Mouse (Mus musculus) embryonic facial prominence, embryonic 10.5 days (tissue): Measurements from ENCODE around the gene Apol10b. TPM values are rescaled to one million over a fixed set of nuclear protein-coding genes. Genes with fewer than 3 reads are reported as not detected.
"Not testable (repeated sequence)": the region's sequence is repeated elsewhere in the genome, so short reads cannot be mapped to it uniquely, and the experiment has no call there.

Experiments
- DNase-seq: peaks from one replicate; pipeline ENCODE4 v3.0.0-alpha.2; 2017; ENCODE audit warnings: low spot score
- H3K27ac ChIP-seq: fragments of 300-500 bp; sonication (generic); replicated peaks from 2 replicates; pipeline ENCODE4 v1.5.1; 2016; ENCODE audit warnings: mild to moderate bottlenecking
- H3K27me3 ChIP-seq: fragments of 300-500 bp; sonication (generic); replicated peaks from 2 replicates; pipeline ENCODE4 v1.6.1; 2016; ENCODE audit warnings: low read depth, mild to moderate bottlenecking; ENCODE audit not compliant: poor library complexity, severe bottlenecking
- H3K36me3 ChIP-seq: fragments of 300-500 bp; sonication (generic); replicated peaks from 2 replicates; pipeline ENCODE4 v1.6.1; 2016; ENCODE audit warnings: mild to moderate bottlenecking, moderate library complexity
- H3K4me1 ChIP-seq: fragments of 300-500 bp; sonication (generic); 2 replicates; pipeline ENCODE4 v1.6.1; 2016
- H3K4me3 ChIP-seq: fragments of 300-500 bp; sonication (generic); 2 replicates; pipeline ENCODE4 v1.5.1; 2016; ENCODE audit warnings: mild to moderate bottlenecking, moderate library complexity
- H3K9me3 ChIP-seq: fragments of 300-500 bp; sonication (generic); 2 replicates; pipeline ENCODE4 v1.6.1; 2016; ENCODE audit warnings: mild to moderate bottlenecking
- WGBS: fragments of 180-500 bp; shearing (Covaris S2); methylation state at CpG from one replicate; pipeline ENCODE4 v1.1.7; 2016; 5-methylcytosine and 5-hydroxymethylcytosine counted together
- polyA plus RNA-seq: library from polyadenylated mRNA; unstranded; fragments of >200 nt; fragmentation: Nextera tagmentation; extraction: Ambion mirVana; gene quantifications from 2 replicates; pipeline ENCODE4 v1.2.1, GENCODE M21; 2016

Gene Apol10b
- polyA plus RNA-seq, 1 experiment from 2014 or later = 0.12 TPM

DNA sequence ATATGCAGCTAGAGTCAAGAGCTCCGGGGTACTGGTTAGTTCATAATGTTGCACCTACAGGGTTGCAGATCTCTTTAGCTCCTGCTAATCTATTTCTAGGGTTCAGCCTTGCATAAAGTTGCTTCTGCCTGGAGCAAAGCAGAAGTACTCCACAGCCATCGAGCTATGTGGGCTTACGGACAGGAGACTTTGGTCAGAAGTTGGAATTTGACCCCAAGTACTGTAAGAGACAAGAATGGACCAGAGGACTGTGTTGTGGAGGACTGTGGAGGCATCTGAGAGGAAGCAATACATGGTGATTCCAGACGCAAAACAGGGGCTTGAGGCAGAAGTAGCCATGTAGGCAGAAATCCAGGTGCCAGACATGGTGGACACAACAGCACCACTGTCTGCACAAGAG is 16.6 kb downstream of the Apol10b start:
- Histone ChIP-seq H3K4me1 (no peaks in the 10 kb centered on the region), H3K4me3 (no peak overlapping the region), H3K36me3 (no peaks in the 10 kb centered on the region), H3K27me3 (no peaks in the 10 kb centered on the region), H3K27ac (no peak overlapping the region), H3K9me3 (peaks cover 7% of the 10 kb centered on the region; the same call in 1 of the 2 replicates)
- no peak for DNase-seq
- WGBS = 91% methylated on average over 4 of the region's 4 CpGs

DNA sequence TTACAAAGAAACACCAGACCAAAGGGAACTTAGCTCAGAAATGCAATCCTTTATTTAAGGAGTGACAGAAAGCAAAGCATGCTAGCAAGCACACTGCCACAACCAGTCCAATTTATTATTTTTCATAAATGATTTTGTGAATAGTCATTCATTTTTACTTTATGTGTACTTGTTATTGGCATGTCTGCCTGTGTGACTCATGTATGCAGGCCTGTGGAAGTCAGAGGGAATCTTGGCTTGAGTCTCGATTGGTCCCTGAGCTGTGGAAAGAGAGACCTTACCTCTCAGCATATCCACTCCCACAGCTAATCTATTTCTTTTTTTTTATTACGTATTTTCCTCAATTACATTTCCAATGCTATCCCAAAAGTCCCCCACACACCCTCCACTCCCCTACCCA is 17.1 kb downstream of the Apol10b start:
- H3K9me3 ChIP-seq = peaks cover 6% of the 10 kb centered on the region; the same call in 1 of the 2 replicates
- H3K4me1 ChIP-seq = no peaks in the 10 kb centered on the region
- 91% methylated on average over 2 of the region's 2 CpGs for WGBS
- H3K27ac ChIP-seq = no peak overlapping the region
- no peaks in the 10 kb centered on the region for H3K36me3 ChIP-seq
- no peak overlapping the region for H3K4me3 ChIP-seq
- no peaks in the 10 kb centered on the region for H3K27me3 ChIP-seq
- no peak for DNase-seq

DNA sequence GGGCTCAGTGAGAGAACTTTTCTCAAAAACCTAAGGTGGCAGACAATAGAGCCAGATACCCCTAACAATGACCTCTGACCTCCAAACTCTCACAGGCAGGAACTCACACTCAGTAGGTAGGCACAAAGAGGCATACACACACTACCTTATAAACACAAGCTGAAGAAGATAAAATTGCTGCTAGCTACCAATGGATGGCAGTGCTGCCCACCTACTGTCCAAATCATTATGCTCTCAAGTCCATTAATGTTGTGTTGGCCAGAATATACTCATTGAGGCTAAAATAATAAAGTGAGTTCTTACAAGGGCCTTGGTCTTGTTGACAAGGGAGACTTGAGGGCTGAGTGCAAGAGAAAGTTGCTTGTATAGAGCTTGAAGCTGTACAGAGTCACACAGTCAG is 32.7 kb downstream of the Apol10b start:
- Histone ChIP-seq H3K4me1 (no peaks in the 10 kb centered on the region), H3K36me3 (no peaks in the 10 kb centered on the region), H3K27ac (no peak overlapping the region), H3K4me3 (no peak overlapping the region), H3K9me3 (no peaks in the 10 kb centered on the region), H3K27me3 (no peaks in the 10 kb centered on the region)
- no peak for DNase-seq

DNA sequence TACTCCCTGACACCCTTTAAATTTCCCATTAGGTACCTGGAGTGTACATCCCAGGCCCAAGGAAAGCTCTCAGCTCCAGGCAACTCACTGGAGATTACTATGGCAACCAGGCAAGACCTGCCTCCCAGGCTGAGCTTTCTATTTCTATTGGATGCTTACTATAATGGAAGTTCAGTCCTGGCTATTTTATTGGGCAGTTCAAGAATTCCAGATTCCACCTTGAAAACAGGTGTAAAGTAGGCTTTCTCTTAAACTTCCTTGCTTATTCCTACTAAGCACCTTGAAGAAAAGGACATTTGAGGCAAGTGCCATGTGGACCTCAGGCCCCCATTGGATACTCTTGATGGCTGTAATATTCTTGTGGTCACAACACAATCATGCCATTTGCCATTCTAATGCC is 34.1 kb downstream of the Apol10b start, which contains the start of gene 1700025B11Rik:
1700025B11Rik (minus strand) TSS at position 101 of the 400 bp plus-strand sequence.
- no peaks in the 10 kb centered on the region for H3K36me3 ChIP-seq
- H3K27ac ChIP-seq = no peak within 1 kb of the TSS
- no peaks in the 10 kb centered on the region for H3K9me3 ChIP-seq
- no peaks in the 10 kb centered on the region for H3K27me3 ChIP-seq
- no peaks in the 10 kb centered on the region for H3K4me1 ChIP-seq
- H3K4me3 ChIP-seq = no peak within 1 kb of the TSS
- no peak for DNase-seq

DNA sequence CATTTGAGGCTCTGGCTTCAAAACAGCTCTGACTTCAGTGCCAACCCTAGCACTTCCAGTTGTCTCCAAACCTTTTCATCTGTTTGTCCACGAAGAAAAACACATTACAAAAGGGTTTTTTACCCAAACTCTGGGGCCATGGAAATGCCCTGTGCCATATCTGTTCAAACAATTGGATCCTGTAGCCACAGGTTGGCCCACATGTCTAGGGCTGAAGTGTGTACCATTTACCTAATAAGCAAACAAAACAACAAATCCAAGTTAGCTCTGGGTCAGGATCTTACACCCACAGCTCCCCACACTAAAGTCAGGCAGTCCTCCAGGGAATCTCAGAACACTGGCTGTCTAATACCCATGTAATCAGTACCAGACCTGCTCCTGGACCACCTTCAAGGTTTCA is 56.7 kb downstream of the Apol10b start:
- H3K27me3 ChIP-seq, DNase-seq, H3K4me1 ChIP-seq, H3K36me3 ChIP-seq, H3K27ac ChIP-seq, H3K9me3 ChIP-seq, H3K4me3 ChIP-seq: not testable (repeated sequence)
- 34% methylated on average over 1 of the region's 1 CpGs for WGBS

Other genes starting within 250 kb of the Apol10b start
- not detected in 2 replicates for gene Apol7a, start 197.0 kb downstream of the Apol10b start, polyA plus RNA-seq
- gene Apol9a, start 185.0 kb downstream of the Apol10b start, polyA plus RNA-seq = not detected in 2 replicates
- gene Apol7b, start 148.6 kb downstream of the Apol10b start, polyA plus RNA-seq = not detected in 2 replicates
- not detected in 2 replicates for gene Apol10a, start 119.1 kb downstream of the Apol10b start, polyA plus RNA-seq
- gene Apol11a, start 87.9 kb downstream of the Apol10b start, polyA plus RNA-seq = not detected in 2 replicates
- gene Apol7c, start 62.8 kb downstream of the Apol10b start, polyA plus RNA-seq = not detected in 2 replicates
- not detected in 2 replicates for gene 1700025B11Rik, start 34.2 kb downstream of the Apol10b start, polyA plus RNA-seq
- gene Gm36245, start 3.1 kb upstream of the Apol10b start, polyA plus RNA-seq = not detected in 2 replicates
- not detected in 2 replicates for gene Apol11b, start 47.2 kb upstream of the Apol10b start, polyA plus RNA-seq
- not detected in 2 replicates for gene Apol7e, start 102.7 kb upstream of the Apol10b start, polyA plus RNA-seq
- gene Apol9b, start 132.9 kb upstream of the Apol10b start, polyA plus RNA-seq = not detected in 2 replicates
- 0.14 and 0.32 TPM in 2 replicates for gene Apol8, start 160.9 kb upstream of the Apol10b start, polyA plus RNA-seq
- 45.7 and 46.9 TPM in 2 replicates for gene Myh9, start 246.1 kb upstream of the Apol10b start, polyA plus RNA-seq